Mouse (Mus musculus) liver, embryonic 11.5 days (tissue): ENCODE measurements around the gene Rilp. TPM values are rescaled to one million over a fixed set of nuclear protein-coding genes. Genes with fewer than 3 reads are reported as not detected.
A peak's percentile ranks its signal among the peaks of the same experiment; 100 is the strongest.

Source experiments
- ATAC-seq: fragments of 200-750 bp; cut with Nextera tagmentation; replicated peaks from 2 replicates; pipeline ENCODE4 v1.8.0; 2017; ENCODE audit warnings: moderate number of reproducible peaks, mild to moderate bottlenecking, moderate TSS enrichment, moderate library complexity; ENCODE audit not compliant: low FRiP score
- DNase-seq: peaks from one replicate; pipeline ENCODE4 v3.0.0-alpha.2; 2017; ENCODE audit warnings: low spot score
- H3K27ac ChIP-seq: fragments of 300-500 bp; sonication (generic); 2 replicates; pipeline ENCODE4 v1.5.1; 2014; ENCODE audit warnings: mild to moderate bottlenecking, low read depth, low read length, control low read depth
- H3K27me3 ChIP-seq: fragments of 300-500 bp; sonication (generic); replicated peaks from 2 replicates; pipeline ENCODE4 v1.6.1; 2014; ENCODE audit warnings: low read length, mixed read lengths; ENCODE audit not compliant: control insufficient read depth, insufficient read depth
- H3K36me3 ChIP-seq: fragments of 300-500 bp; sonication (generic); 2 replicates; pipeline ENCODE4 v1.6.1; 2014; ENCODE audit warnings: mild to moderate bottlenecking, low read length, moderate library complexity, mixed read lengths; ENCODE audit not compliant: control insufficient read depth, insufficient read depth
- H3K4me1 ChIP-seq: fragments of 300-500 bp; sonication (generic); replicated peaks from 2 replicates; pipeline ENCODE4 v1.6.1; 2014; ENCODE audit warnings: low read length, mixed read lengths; ENCODE audit not compliant: control insufficient read depth, insufficient read depth
- H3K4me2 ChIP-seq: fragments of 300-500 bp; sonication (generic); 2 replicates; pipeline ENCODE4 v1.6.1; 2014; ENCODE audit warnings: mild to moderate bottlenecking, control low read depth, moderate library complexity
- H3K4me3 ChIP-seq: fragments of 300-500 bp; sonication (generic); 2 replicates; pipeline ENCODE4 v1.5.1; 2014; ENCODE audit warnings: low read depth, low read length, control low read depth
- H3K9ac ChIP-seq: fragments of 300-500 bp; sonication (generic); 2 replicates; pipeline ENCODE4 v1.6.1; 2014; ENCODE audit warnings: low read depth, low read length, control low read depth
- H3K9me3 ChIP-seq: fragments of 300-500 bp; sonication (generic); 2 replicates; pipeline ENCODE4 v1.6.1; 2016; ENCODE audit warnings: low read length, inconsistent platforms, mixed read lengths; ENCODE audit not compliant: control insufficient read depth
- WGBS: fragments of 180-500 bp; shearing (Covaris S2); extraction: QIAGEN DNeasy Blood & Tissue Kit; methylation state at CpG from one replicate; pipeline ENCODE4 v1.1.7; 2014; 5-methylcytosine and 5-hydroxymethylcytosine counted together
- polyA plus RNA-seq: library from polyadenylated mRNA; unstranded; fragments of >200 nt; fragmentation: Nextera tagmentation; extraction: Ambion mirVana; gene quantifications from 2 replicates; pipeline ENCODE4 v1.2.1, GENCODE M21; 2014

The Rilp gene
- polyA plus RNA-seq, 1 experiment from 2014 or later = 1.2 TPM

DNA sequence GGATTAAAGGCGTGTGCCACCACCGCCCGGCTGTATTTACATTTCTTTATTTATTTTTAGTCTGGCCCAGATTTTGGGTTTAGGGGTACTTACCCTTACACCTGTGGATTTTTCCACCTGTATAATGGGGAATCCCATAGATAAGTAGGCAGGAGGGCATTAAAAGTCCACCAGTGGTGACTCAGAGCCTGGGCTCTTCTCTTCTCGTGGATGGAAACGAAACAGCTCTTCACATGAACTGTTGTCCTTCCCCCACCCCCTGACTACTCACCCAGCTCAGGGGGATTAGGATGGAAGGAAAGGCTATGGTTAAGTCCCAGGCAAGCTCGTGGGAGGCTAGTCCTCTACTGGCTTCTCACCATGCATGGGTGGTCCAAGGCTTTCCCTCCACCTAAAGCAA, 45.5 kb upstream of the Rilp start:
- H3K4me2 ChIP-seq = no peak overlapping the region

GRCm38 (mm10) chr11:75465051-75465450, 44.8 kb upstream of the Rilp start:
- WGBS = 88% methylated on average over 6 of the region's 6 CpGs
- Histone ChIP-seq H3K36me3 (peaks cover 18% of the 10 kb centered on the region), H3K9me3 (no peaks in the 10 kb centered on the region; the same call in 1 of the 2 replicates), H3K9ac (no peak overlapping the region), H3K4me2 (no peak overlapping the region), H3K27me3 (no peaks in the 10 kb centered on the region), H3K4me3 (no peak overlapping the region), H3K27ac (no peak overlapping the region), H3K4me1 (peaks cover 30% of the 10 kb centered on the region)
- ATAC-seq = no peak
- DNase-seq = peak; percentile 30

More for the DNA sequence above, 45.5 kb upstream of the Rilp start:
- Histone ChIP-seq H3K9me3 (no peaks in the 10 kb centered on the region; the same call in 1 of the 2 replicates), H3K36me3 (peaks cover 18% of the 10 kb centered on the region), H3K4me1 (peaks cover 37% of the 10 kb centered on the region), H3K4me3 (no peak overlapping the region), H3K27ac (no peak overlapping the region), H3K9ac (no peak overlapping the region), H3K27me3 (no peaks in the 10 kb centered on the region)
- DNase-seq (no peak), ATAC-seq (no peak)
- WGBS = 89% methylated on average over 6 of the region's 6 CpGs

- Histone ChIP-seq H3K36me3 (peaks cover 18% of the 10 kb centered on the region), H3K4me2 (peak overlapping the region; percentile 67), H3K4me3 (no peak overlapping the region; the same call in 1 of the 2 replicates), H3K9me3 (no peaks in the 10 kb centered on the region; the same call in 1 of the 2 replicates), H3K9ac (no peak overlapping the region), H3K27me3 (no peaks in the 10 kb centered on the region), H3K27ac (0 out of 2 replicates have a peak overlapping the region, but pooled peaks have one; percentile 8), H3K4me1 (peaks cover 29% of the 10 kb centered on the region)
- peak; percentile 27 for DNase-seq
- WGBS = 97% methylated on average over 4 of the region's 4 CpGs
- ATAC-seq = no peak
Observed at GRCm38 (mm10) chr11:75466731-75467505, 43.0 kb upstream of the Rilp start.

- Histone ChIP-seq H3K36me3 (peaks cover 18% of the 10 kb centered on the region), H3K4me1 (peaks cover 25% of the 10 kb centered on the region), H3K27ac (0 out of 2 replicates have a peak overlapping the region, but pooled peaks have one; percentile 8), H3K27me3 (no peaks in the 10 kb centered on the region), H3K9me3 (no peaks in the 10 kb centered on the region; the same call in 1 of the 2 replicates), H3K9ac (peak overlapping the region; percentile 47), H3K4me3 (peak overlapping the region; percentile 44), H3K4me2 (peak overlapping the region; percentile 67)
- DNase-seq (peak; percentile 68), ATAC-seq (peak; percentile 81)
- WGBS = 14% methylated on average over 19 of the region's 19 CpGs
Observed at GRCm38 (mm10) chr11:75467512-75468215, 42.2 kb upstream of the Rilp start.

- WGBS = 58% methylated on average over 7 of the region's 7 CpGs
- Histone ChIP-seq H3K36me3 (peaks cover 18% of the 10 kb centered on the region), H3K9ac (peak overlapping the region; percentile 47; the same call in 1 of the 2 replicates), H3K9me3 (no peaks in the 10 kb centered on the region; the same call in 1 of the 2 replicates), H3K4me2 (peak overlapping the region; percentile 67), H3K4me1 (peaks cover 18% of the 10 kb centered on the region), H3K4me3 (peak overlapping the region; percentile 44), H3K27me3 (no peaks in the 10 kb centered on the region), H3K27ac (no peak overlapping the region)
- DNase-seq (no peak), ATAC-seq (no peak; the same call in 1 of the 2 replicates)
Observed at GRCm38 (mm10) chr11:75468410-75468809, 41.5 kb upstream of the Rilp start.

DNA sequence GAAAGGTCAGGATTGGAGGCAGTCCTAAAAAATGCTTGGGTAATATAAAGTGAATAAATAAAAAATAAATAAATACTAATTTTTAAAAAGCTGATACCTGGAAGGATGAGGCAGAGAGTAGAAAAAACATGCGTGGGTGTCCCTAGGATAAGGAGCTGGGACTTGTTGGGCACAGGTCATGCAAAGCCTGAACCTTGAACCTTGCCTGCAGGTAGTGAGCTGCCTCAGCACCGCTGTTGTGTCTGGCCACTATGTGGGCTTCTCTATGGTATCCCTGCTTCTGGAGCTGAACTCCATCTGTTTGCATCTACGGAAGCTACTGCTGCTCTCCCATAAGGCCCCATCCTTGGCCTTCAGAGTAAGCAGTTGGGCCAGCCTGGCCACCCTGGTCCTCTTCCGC, 40.6 kb upstream of the Rilp start:
- Histone ChIP-seq H3K4me2 (no peak overlapping the region), H3K4me3 (no peak overlapping the region), H3K27me3 (no peaks in the 10 kb centered on the region), H3K9me3 (no peaks in the 10 kb centered on the region; the same call in 1 of the 2 replicates), H3K4me1 (peaks cover 14% of the 10 kb centered on the region), H3K27ac (no peak overlapping the region), H3K36me3 (peaks cover 18% of the 10 kb centered on the region), H3K9ac (no peak overlapping the region)
- WGBS = 92% methylated on average over 4 of the region's 4 CpGs
- ATAC-seq (no peak), DNase-seq (no peak)

DNA sequence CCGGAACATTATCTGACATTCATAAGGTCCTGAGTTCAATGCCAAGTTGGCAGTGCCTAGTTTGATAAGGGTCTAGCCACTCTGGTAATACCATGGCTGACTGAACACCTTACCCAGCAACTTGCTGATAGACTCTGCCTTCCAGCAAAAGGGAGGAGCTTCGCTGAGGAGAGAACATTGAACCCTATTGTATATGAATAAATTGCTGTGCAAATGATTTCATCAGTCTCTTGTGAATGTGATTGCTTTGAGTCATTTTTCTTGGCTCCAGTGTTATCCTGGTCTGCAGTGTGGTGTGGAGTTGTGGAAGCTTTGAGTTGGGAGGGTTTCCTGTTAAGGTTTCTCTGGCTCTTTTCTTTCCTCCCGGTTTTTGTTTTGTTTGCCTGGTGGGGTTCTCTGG, 39.2 kb upstream of the Rilp start:
- H3K4me1 ChIP-seq = peaks cover 14% of the 10 kb centered on the region
- WGBS = 93% methylated on average over 3 of the region's 3 CpGs
- H3K4me2 ChIP-seq = no peak overlapping the region
- H3K4me3 ChIP-seq = no peak overlapping the region
- H3K9me3 ChIP-seq = no peaks in the 10 kb centered on the region; the same call in 1 of the 2 replicates
- no peak overlapping the region for H3K9ac ChIP-seq
- no peak overlapping the region for H3K27ac ChIP-seq
- peaks cover 6% of the 10 kb centered on the region; the same call in 1 of the 2 replicates for H3K36me3 ChIP-seq
- ATAC-seq (no peak), DNase-seq (no peak)
- no peaks in the 10 kb centered on the region for H3K27me3 ChIP-seq

DNA sequence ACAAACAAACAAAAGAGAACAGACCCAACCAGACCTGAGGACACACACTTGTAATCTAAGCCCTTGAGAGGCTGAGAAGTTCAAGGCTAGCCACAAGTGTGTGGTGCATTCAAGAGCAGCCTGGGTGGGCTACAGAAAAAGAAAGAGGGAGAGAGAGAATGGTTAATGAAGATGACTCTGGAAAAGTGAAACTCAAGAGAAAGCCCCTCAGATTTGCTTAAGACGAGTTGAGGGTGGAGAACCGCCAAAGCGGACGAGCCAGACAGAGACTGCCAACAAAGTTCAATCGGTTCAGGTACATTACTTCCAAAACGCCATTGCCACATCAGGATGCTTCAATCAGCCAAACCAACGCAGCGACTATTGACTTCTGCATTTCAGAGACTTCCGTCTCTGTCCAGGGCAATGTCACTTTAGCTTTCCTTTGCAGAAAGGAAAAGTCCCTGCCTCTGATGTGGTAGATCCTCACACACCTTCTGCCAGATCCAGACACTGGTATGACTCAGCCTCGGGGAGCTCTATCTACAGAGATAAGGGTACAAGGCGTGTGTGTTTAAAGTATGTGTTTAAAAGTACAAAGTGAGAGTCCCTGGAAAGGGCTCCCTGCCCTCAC, 37.3 kb upstream of the Rilp start:
- Histone ChIP-seq H3K4me3 (no peak overlapping the region), H3K9me3 (no peaks in the 10 kb centered on the region), H3K9ac (no peak overlapping the region), H3K4me1 (peaks cover 11% of the 10 kb centered on the region), H3K27ac (no peak overlapping the region), H3K4me2 (peak overlapping the region; percentile 2; the same call in 1 of the 2 replicates), H3K36me3 (no peaks in the 10 kb centered on the region), H3K27me3 (no peaks in the 10 kb centered on the region)
- DNase-seq (peak; percentile 29), ATAC-seq (no peak; the same call in 1 of the 2 replicates)
- WGBS = 57% methylated on average over 11 of the region's 11 CpGs
